Mouse (Mus musculus) ES-E14 (cell line): ENCODE measurements at regions not wholly inside any gene's neighbourhood (a gene's known extent, or its start where the extent isn't known, plus 50 kb on each side); places are given as distances from the start of the nearest gene placed in this dataset.

Source experiments
- DNase-seq: peaks from one replicate; pipeline ENCODE4 v3.0.0-alpha.2; 2013; ENCODE audit warnings: low read depth, low spot score
- H3K27ac ChIP-seq: 2 replicates; pipeline ENCODE4 v1.5.1; 2012; ENCODE audit warnings: low read depth, mild to moderate bottlenecking, low read length, moderate library complexity, mixed read lengths; ENCODE audit not compliant: poor library complexity, insufficient read depth, severe bottlenecking
- H3K36me3 ChIP-seq: 2 replicates; pipeline ENCODE4 v1.6.1; 2012; ENCODE audit warnings: mild to moderate bottlenecking, low read length, moderate library complexity, mixed read lengths; ENCODE audit not compliant: control insufficient read depth, poor library complexity, insufficient read depth, severe bottlenecking
- H3K4me1 ChIP-seq, 2 experiments: fragments of 150-350 bp in 1 of 2; sonication (generic) in 1 of 2; 2 replicates each; pipeline ENCODE4 v1.6.1; 2012; ENCODE audit warnings: low read length in 2 of 2, mild to moderate bottlenecking in 1 of 2, mixed read lengths in 1 of 2; ENCODE audit not compliant: control insufficient read depth in 2 of 2, insufficient read depth in 2 of 2, poor library complexity in 1 of 2
- H3K4me3 ChIP-seq, 2 experiments: fragments of 150-350 bp in 1 of 2; sonication (generic) in 1 of 2; 2 replicates each; pipeline ENCODE4 v1.5.1; 2012; ENCODE audit warnings: low read length in 2 of 2, low read depth in 1 of 2, mild to moderate bottlenecking in 1 of 2, mixed read lengths in 1 of 2; ENCODE audit not compliant: insufficient read depth in 1 of 2, poor library complexity in 1 of 2, severe bottlenecking in 1 of 2
- H3K9ac ChIP-seq: 2 replicates; pipeline ENCODE4 v1.6.1; 2012; ENCODE audit warnings: low read depth, mild to moderate bottlenecking, low read length, mixed read lengths; ENCODE audit not compliant: poor library complexity, insufficient read depth, severe bottlenecking
- H3K9me3 ChIP-seq: fragments of 150-350 bp; sonication (generic); 2 replicates; pipeline ENCODE4 v1.6.1; 2012; ENCODE audit warnings: low read depth, mild to moderate bottlenecking, low read length; ENCODE audit not compliant: control insufficient read depth, insufficient read depth
- CHD2 ChIP-seq: IDR thresholded peaks from 2 replicates; pipeline ENCODE4 v1.6.1; 2014; ENCODE audit warnings: mild to moderate bottlenecking, low read depth, low read length, inconsistent platforms
- HCFC1 ChIP-seq: IDR thresholded peaks from 2 replicates; pipeline ENCODE4 v1.6.1; 2012; ENCODE audit warnings: low read length, inconsistent platforms, borderline replicate concordance; ENCODE audit not compliant: insufficient read depth
- MAFK ChIP-seq: IDR thresholded peaks from 2 replicates; pipeline ENCODE4 v1.6.1; 2014; ENCODE audit warnings: mild to moderate bottlenecking, low read depth, low read length, inconsistent platforms; ENCODE audit not compliant: insufficient read depth
- ZC3H11A ChIP-seq: IDR thresholded peaks from 2 replicates; pipeline ENCODE4 v1.6.1; 2012; ENCODE audit warnings: low read depth, mild to moderate bottlenecking, inconsistent platforms, low read length, borderline replicate concordance
- ZNF384 ChIP-seq: IDR thresholded peaks from 2 replicates; pipeline ENCODE4 v1.6.1; 2012; ENCODE audit warnings: low read depth, low read length, inconsistent platforms
- in situ Hi-C, 2 experiments: fragments of 600-800 bp; cut with MboI; formaldehyde crosslinking; loops; one replicate each; pipeline ENCODE4 v1.15.1; 2025; ENCODE audit warnings: low sequenced_read_pairs in 2 of 2, inconsistent platforms in 1 of 2; ENCODE audit not compliant: unreplicated experiment in 2 of 2

DNA sequence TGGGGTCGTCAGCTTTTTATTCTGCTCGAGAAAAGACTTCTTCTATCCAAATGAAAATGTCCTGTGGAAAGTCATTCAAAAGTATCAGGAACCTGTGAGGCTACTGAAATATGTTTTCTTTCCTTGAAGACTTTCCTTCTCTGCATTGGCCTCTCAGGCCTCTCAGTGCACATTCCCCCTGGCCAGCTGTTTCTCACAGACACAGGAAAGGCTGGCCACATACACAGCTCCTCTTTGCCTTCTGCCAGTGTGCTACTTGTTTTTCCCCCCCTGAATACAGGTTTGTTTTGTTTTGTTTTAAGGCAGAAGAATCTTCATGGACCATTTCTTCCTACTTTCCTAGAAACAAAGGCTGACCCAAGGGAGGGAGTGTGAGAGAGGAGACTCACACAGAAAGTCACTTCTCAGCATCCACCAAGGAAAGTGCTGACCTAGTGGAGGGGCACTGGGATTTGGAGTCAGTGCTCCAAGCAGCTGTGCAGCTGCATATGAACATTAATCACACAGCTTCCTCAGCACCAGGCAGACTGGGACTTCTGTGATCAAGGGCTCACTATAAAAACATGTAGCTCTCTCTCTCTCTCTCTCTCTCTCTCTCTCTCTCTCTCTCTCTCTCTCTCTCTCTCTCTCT is 324.0 kb downstream of the Etaa1 start:
- H3K4me3 ChIP-seq = no peak overlapping the region
- H3K4me1 ChIP-seq = no peaks in the 10 kb centered on the region
- no peaks in the 10 kb centered on the region for H3K36me3 ChIP-seq
- no peak for DNase-seq
- in situ Hi-C loops = no loop called here
- H3K9me3 ChIP-seq = no peaks in the 10 kb centered on the region
- H3K27ac ChIP-seq = no peak overlapping the region
- H3K9ac ChIP-seq = no peak overlapping the region
- TF ChIP-seq ZC3H11A = no peak
- TF ChIP-seq HCFC1 = no peak
- TF ChIP-seq CHD2 = no peak
- TF ChIP-seq ZNF384 = no peak
- TF ChIP-seq MAFK = no peak

DNA sequence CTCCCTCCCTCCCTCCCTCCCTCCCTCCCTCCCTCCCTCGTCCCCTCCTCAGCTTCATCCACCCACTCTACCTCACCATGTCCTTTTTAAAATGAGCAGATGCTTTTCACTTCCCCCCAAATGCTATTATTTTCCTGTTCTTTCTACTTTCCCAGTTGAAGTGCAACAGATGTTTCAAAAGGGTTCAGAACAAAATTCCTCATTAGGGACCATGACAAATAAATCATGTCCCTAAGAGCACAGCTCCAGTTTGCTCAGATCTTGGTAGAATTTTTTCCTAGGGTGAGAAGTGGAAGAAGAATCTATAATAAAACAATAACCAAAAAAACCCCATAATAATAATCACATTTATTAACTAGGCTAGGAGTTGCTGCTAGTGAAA is 323.5 kb downstream of the Etaa1 start:
- in situ Hi-C loops = no loop called here
- H3K36me3 ChIP-seq = no peaks in the 10 kb centered on the region
- H3K9ac ChIP-seq = no peak overlapping the region
- no peak overlapping the region for H3K27ac ChIP-seq
- H3K4me1 ChIP-seq = no peaks in the 10 kb centered on the region
- DNase-seq = no peak
- TF ChIP-seq ZC3H11A (no peak), CHD2 (no peak), ZNF384 (no peak), MAFK (no peak), HCFC1 (no peak)
- no peaks in the 10 kb centered on the region for H3K9me3 ChIP-seq
- H3K4me3 ChIP-seq = no peak overlapping the region

DNA sequence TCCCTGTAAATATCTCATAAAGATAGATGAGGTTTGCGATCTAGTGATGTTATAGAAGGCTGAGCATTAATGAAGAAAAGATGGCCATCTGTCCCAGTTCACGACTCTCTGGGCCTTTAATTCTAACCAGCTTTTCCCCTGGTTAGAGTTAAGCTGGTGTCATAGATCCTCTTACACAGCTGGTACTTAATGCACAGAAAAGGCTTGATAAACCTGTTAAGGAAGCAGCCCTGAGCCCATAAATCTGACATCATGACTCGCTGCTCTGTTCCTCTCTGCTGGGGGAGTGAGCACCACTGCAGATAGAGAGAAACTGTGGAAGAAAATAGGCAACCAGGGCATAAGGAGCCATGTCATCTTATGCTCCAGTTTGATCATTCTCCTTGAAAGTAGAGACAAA is 316.5 kb downstream of the Etaa1 start:
- H3K9ac ChIP-seq = no peak overlapping the region
- H3K4me1 ChIP-seq = no peaks in the 10 kb centered on the region
- no peaks in the 10 kb centered on the region for H3K36me3 ChIP-seq
- DNase-seq = no peak
- TF ChIP-seq HCFC1 (no peak), ZC3H11A (no peak), MAFK (no peak), CHD2 (no peak)
- in situ Hi-C loops = no loop called here
- H3K9me3 ChIP-seq = no peaks in the 10 kb centered on the region
- no peak overlapping the region for H3K4me3 ChIP-seq
- H3K27ac ChIP-seq = no peak overlapping the region

DNA sequence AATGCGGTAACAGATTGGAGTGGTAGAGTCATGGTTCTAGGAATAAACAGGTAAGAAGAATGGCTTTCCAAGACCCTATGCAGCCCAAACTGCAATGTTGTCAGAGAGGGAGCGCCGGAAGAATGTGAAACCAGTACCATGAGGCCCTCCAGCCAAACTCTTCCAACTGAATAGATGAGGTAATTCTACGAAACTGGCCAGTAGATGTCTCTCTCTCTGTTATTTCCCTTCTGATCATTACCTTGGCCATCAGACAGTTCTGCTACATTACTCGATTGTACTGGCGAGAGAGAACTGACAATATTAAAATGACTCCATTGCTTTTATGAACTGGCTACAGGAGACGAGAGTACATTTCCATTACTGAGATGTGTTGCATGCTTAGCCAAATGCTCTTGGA is 313.8 kb downstream of the Etaa1 start:
- H3K27ac ChIP-seq = no peak overlapping the region
- in situ Hi-C loops = no loop called here
- DNase-seq = no peak
- H3K36me3 ChIP-seq = no peaks in the 10 kb centered on the region
- no peaks in the 10 kb centered on the region for H3K9me3 ChIP-seq
- TF ChIP-seq ZC3H11A = no peak; the same call in 1 of the 2 replicates
- TF ChIP-seq MAFK = no peak
- no peak for TF ChIP-seq CHD2
- TF ChIP-seq HCFC1 = no peak
- no peak for TF ChIP-seq ZNF384
- no peak overlapping the region for H3K9ac ChIP-seq
- H3K4me3 ChIP-seq = no peak overlapping the region
- no peaks in the 10 kb centered on the region for H3K4me1 ChIP-seq

DNA sequence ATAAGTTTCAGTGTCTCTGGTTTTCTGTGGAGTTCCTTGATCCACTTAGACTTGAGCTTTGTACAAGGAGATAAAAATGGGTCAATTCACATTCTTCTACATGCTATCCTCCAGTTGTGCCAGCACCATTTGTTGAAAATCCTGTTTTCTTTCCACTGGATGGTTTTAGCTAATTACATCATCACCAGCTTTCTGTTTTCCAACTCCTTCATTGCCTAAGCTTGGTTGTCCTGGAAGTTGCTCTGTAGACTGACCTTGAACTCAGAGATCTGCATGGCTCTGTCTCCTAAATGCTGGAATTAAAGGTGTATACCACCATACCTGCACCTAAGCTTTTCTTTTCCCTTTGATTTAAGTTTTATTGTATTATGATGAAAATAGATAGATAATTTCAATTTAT is 306.2 kb downstream of the Etaa1 start:
- H3K9ac ChIP-seq = no peak overlapping the region
- no peaks in the 10 kb centered on the region for H3K4me1 ChIP-seq
- DNase-seq = no peak
- no peak overlapping the region for H3K4me3 ChIP-seq
- in situ Hi-C loops = no loop called here
- no peaks in the 10 kb centered on the region for H3K36me3 ChIP-seq
- no peaks in the 10 kb centered on the region for H3K9me3 ChIP-seq
- TF ChIP-seq MAFK = no peak
- no peak for TF ChIP-seq ZNF384
- TF ChIP-seq CHD2 = no peak
- no peak for TF ChIP-seq HCFC1
- TF ChIP-seq ZC3H11A = no peak
- no peak overlapping the region for H3K27ac ChIP-seq
